In the genomic region with DNA sequence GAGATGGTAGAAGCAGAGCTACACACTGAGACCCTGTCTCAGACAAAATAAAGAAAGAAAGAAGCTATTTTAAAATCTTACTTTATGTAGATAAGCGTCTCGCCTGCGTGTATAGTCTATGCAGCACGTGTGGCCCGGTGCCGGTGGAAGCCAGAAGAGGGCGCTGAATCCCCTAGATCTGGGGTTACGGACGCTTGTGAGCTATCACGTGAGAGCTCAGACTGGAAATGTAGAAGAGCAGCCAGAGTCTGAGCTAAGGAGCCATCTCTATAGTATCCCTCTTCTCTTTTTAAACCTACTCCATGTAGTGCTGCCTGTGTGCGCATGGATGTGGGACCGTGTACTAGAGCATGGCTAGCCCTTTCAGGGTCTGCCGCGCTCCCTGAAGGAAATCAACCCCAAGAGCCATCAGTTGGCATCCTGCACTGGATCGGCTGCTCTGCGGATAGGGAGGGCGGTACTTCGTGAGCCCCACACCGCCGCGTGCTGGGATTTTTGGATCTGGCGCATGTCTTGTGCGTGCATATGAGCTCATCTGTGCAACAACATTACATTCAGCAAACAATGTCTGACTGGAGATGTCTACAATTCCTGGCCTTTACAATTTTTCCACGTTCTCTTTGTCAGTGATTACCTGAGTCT, we compare ENCODE assay signal across 9 mouse cellular contexts. TPM values are rescaled to one million over a fixed set of nuclear protein-coding genes. Genes with fewer than 3 reads are reported as not detected.
DNase-seq lines count a peak whose midpoint lies in the region; ATAC-seq and TF ChIP-seq lines count a peak whose summit lies in the region.
"Had no signal": no experiment of that assay in that cellular context is flagged by ENCODE, and none has a peak within 500 bp of the region (broad histone marks: within the 10 kb centered on the region; RNA-seq: fewer than 3 reads in every experiment).

No protein-coding gene starts in this region.

- TF ChIP-seq POLR2A in cortical plate, adult 2 months (IDR thresholded peaks at IDR 0.05; ENCODE audit: extremely low read depth, insufficient read depth, low read length), result no peak
- TF ChIP-seq POLR2A in small intestine, adult 2 months (IDR thresholded peaks at IDR 0.05; ENCODE audit: low read depth, low read length), result no peak

- peaks cover 4% of the 10 kb centered on the region for H3K9me3 ChIP-seq in erythroblast, embryonic 14.5 days (ENCODE audit: control insufficient read depth, low read length)
- no peaks in the 10 kb centered on the region for H3K9me3 ChIP-seq in ES-E14 (ENCODE audit: control insufficient read depth, insufficient read depth, low read depth, low read length)
- H3K9me3 ChIP-seq in heart, embryonic 14.5 days (ENCODE audit: control insufficient read depth, low read length), result no peaks in the 10 kb centered on the region
- no peaks in the 10 kb centered on the region for H3K9me3 ChIP-seq in kidney, postnatal 0 days (replicated peaks; ENCODE audit: low read length)
- no peaks in the 10 kb centered on the region for H3K9me3 ChIP-seq in lung, postnatal 0 days (ENCODE audit: low read length)

- H3K36me3 ChIP-seq in erythroblast, embryonic 14.5 days (ENCODE audit: control insufficient read depth), result peaks cover 30% of the 10 kb centered on the region
- H3K36me3 ChIP-seq in ES-E14 (ENCODE audit: control insufficient read depth, insufficient read depth, low read length, poor library complexity, severe bottlenecking), result peaks cover 3% of the 10 kb centered on the region
- H3K36me3 ChIP-seq in heart, embryonic 14.5 days (ENCODE audit: control insufficient read depth, insufficient read depth, low read length), result peaks cover 10% of the 10 kb centered on the region
- H3K36me3 ChIP-seq in kidney, postnatal 0 days (ENCODE audit: insufficient read depth, low read length), result peaks cover 5% of the 10 kb centered on the region; the same call in 1 of the 2 replicates
- no peaks in the 10 kb centered on the region; the same call in 1 of the 2 replicates for H3K36me3 ChIP-seq in lung, postnatal 0 days (ENCODE audit: insufficient read depth, low read length)
- H3K36me3 ChIP-seq in small intestine, adult 2 months (ENCODE audit: control insufficient read depth, insufficient read depth, low read length), result no peaks in the 10 kb centered on the region

- 19% methylated on average over 24 of the region's 24 CpGs for WGBS in heart, embryonic 14.5 days
- WGBS in kidney, postnatal 0 days, result 31% methylated on average over 24 of the region's 24 CpGs
- WGBS in lung, postnatal 0 days, result 31% methylated on average over 24 of the region's 24 CpGs
- 38% methylated on average over 24 of the region's 24 CpGs for WGBS in small intestine, adult 2 months

- in situ Hi-C loops in ES-E14 (cut with MboI; ENCODE audit: low sequenced_read_pairs in 2 of 2, unreplicated experiment in 2 of 2), result no loop called here

- no peak for ATAC-seq in erythroblast, adult 5-6 weeks (replicated peaks; ENCODE audit: low FRiP score, poor library complexity, severe bottlenecking)
- peak; percentile 27; the same call in 1 of the 2 replicates for ATAC-seq in heart, embryonic 14.5 days (ENCODE audit: insufficient number of reproducible peaks, insufficient read depth, low FRiP score, low read depth)
- ATAC-seq in kidney, postnatal 0 days (replicated peaks; ENCODE audit: low FRiP score, low read depth), result peak; percentile 74
- ATAC-seq in lung, postnatal 0 days, result peak; percentile 78

- DNase-seq in ES-E14 (ENCODE audit: low read depth, low spot score), result peak; percentile 88
- peak; percentile 88 for DNase-seq in kidney, postnatal 0 days (ENCODE audit: low spot score)
- peak; percentile 86 for DNase-seq in lung, postnatal 0 days (ENCODE audit: low spot score)

- peak; percentile 47 for TF ChIP-seq CTCF in cortical plate, adult 2 months (IDR thresholded peaks at IDR 0.05; ENCODE audit: extremely low read depth, insufficient read depth, low read length)
- TF ChIP-seq CTCF in kidney, postnatal 0 days (IDR thresholded peaks at IDR 0.05; ENCODE audit: low read depth), result peak; percentile 79
- TF ChIP-seq CTCF in lung, postnatal 0 days (IDR thresholded peaks at IDR 0.05), result peak; percentile 84
- TF ChIP-seq CTCF in small intestine, adult 2 months (IDR thresholded peaks at IDR 0.05; ENCODE audit: extremely low read depth, insufficient read length, insufficient replicate concordance, low read depth, low read length), result peak; percentile 54; the same call in 1 of the 2 replicates

- peak overlapping the region; percentile 27 for H3K4me3 ChIP-seq in erythroblast, embryonic 14.5 days (replicated peaks)
- H3K4me3 ChIP-seq in ES-E14 (ENCODE audit: insufficient read depth in 1 of 2, low read depth in 1 of 2, low read length in 2 of 2, poor library complexity in 1 of 2, severe bottlenecking in 1 of 2), result peak overlapping the region; percentile 58 to 60
- no peak overlapping the region for H3K4me3 ChIP-seq in cortical plate, adult 2 months (ENCODE audit: insufficient read depth, low read length)
- peak overlapping the region; percentile 10 to 14; a peak in 2 of 4 replicates for H3K4me3 ChIP-seq in heart, embryonic 14.5 days (ENCODE audit: control insufficient read depth in 1 of 2, insufficient read depth in 1 of 2, low read depth in 1 of 2, low read length in 2 of 2)
- no peak overlapping the region for H3K4me3 ChIP-seq in kidney, postnatal 0 days (replicated peaks; ENCODE audit: low read depth, low read length)
- no peak overlapping the region for H3K4me3 ChIP-seq in lung, postnatal 0 days (ENCODE audit: low read depth, low read length)
- H3K4me3 ChIP-seq in small intestine, adult 2 months (ENCODE audit: low read depth, low read length), result no peak overlapping the region
- H3K4me3 ChIP-seq: myocyte had no signal

- H3K4me1 ChIP-seq in erythroblast, embryonic 14.5 days (ENCODE audit: control insufficient read depth), result peaks cover 36% of the 10 kb centered on the region
- H3K4me1 ChIP-seq in ES-E14 (ENCODE audit: control insufficient read depth in 2 of 2, insufficient read depth in 2 of 2, low read length in 2 of 2, poor library complexity in 1 of 2), result peaks cover 8 to 11% of the 10 kb centered on the region in 2 experiments; a peak in 3 of 4 replicates
- H3K4me1 ChIP-seq in cortical plate, adult 2 months (ENCODE audit: control insufficient read depth, insufficient read depth, low read length), result no peaks in the 10 kb centered on the region
- H3K4me1 ChIP-seq in heart, embryonic 14.5 days (ENCODE audit: control insufficient read depth in 2 of 2, insufficient read depth in 2 of 2, low read length in 2 of 2), result peaks cover 10 to 20% of the 10 kb centered on the region in 2 experiments
- no peaks in the 10 kb centered on the region for H3K4me1 ChIP-seq in kidney, postnatal 0 days (replicated peaks; ENCODE audit: insufficient read depth, low read length)
- no peaks in the 10 kb centered on the region for H3K4me1 ChIP-seq in lung, postnatal 0 days (ENCODE audit: insufficient read depth, low read depth, low read length)
- H3K4me1 ChIP-seq in small intestine, adult 2 months (ENCODE audit: control insufficient read depth, insufficient read depth, insufficient read length, low read length), result peaks cover 4% of the 10 kb centered on the region

- peak overlapping the region; percentile 61 for H3K4me2 ChIP-seq in heart, embryonic 14.5 days (ENCODE audit: low read length)
- H3K4me2 ChIP-seq in kidney, postnatal 0 days (ENCODE audit: low read length), result peak overlapping the region; percentile 50
- peak overlapping the region; percentile 33 for H3K4me2 ChIP-seq in lung, postnatal 0 days (replicated peaks; ENCODE audit: low read depth, low read length)

- peak overlapping the region; percentile 70 for H3K9ac ChIP-seq in ES-E14 (ENCODE audit: insufficient read depth, low read depth, low read length, poor library complexity, severe bottlenecking)
- H3K9ac ChIP-seq in heart, embryonic 14.5 days (ENCODE audit: low read length), result 0 out of 2 replicates have a peak overlapping the region, but pooled peaks have one; percentile 34
- no peak overlapping the region for H3K9ac ChIP-seq in kidney, postnatal 0 days (ENCODE audit: low read depth, low read length)
- no peak overlapping the region for H3K9ac ChIP-seq in lung, postnatal 0 days (replicated peaks; ENCODE audit: low read depth)

- TF ChIP-seq EP300 in lung, postnatal 0 days (IDR thresholded peaks at IDR 0.05), result no peak

- no peak overlapping the region for H3K27ac ChIP-seq in ES-E14 (ENCODE audit: insufficient read depth, low read depth, low read length, poor library complexity, severe bottlenecking)
- no peak overlapping the region for H3K27ac ChIP-seq in cortical plate, adult 2 months (ENCODE audit: insufficient read depth, low read length)
- H3K27ac ChIP-seq in heart, embryonic 14.5 days (replicated peaks in 1 of 2; ENCODE audit: control insufficient read depth in 1 of 2, insufficient read depth in 1 of 2, low read depth in 2 of 2, low read length in 2 of 2), result no peak overlapping the region
- H3K27ac ChIP-seq in kidney, postnatal 0 days, result no peak overlapping the region
- H3K27ac ChIP-seq in lung, postnatal 0 days (ENCODE audit: low read length), result no peak overlapping the region
- H3K27ac ChIP-seq in small intestine, adult 2 months (ENCODE audit: insufficient read depth, low read depth, low read length), result no peak overlapping the region

- H3K27me3 ChIP-seq in erythroblast, embryonic 14.5 days (ENCODE audit: control insufficient read depth), result peaks cover 30% of the 10 kb centered on the region
- no peaks in the 10 kb centered on the region for H3K27me3 ChIP-seq in heart, embryonic 14.5 days (ENCODE audit: control insufficient read depth, insufficient read depth, low read length)
- no peaks in the 10 kb centered on the region for H3K27me3 ChIP-seq in kidney, postnatal 0 days (ENCODE audit: insufficient read depth, low read length)
- no peaks in the 10 kb centered on the region for H3K27me3 ChIP-seq in lung, postnatal 0 days (replicated peaks; ENCODE audit: insufficient read depth, low read length)
- H3K27me3 ChIP-seq in small intestine, adult 2 months (ENCODE audit: control insufficient read depth, insufficient read depth, low read length), result peaks cover 3% of the 10 kb centered on the region; the same call in 1 of the 2 replicates

RNA-seq across cellular contexts. Expression of gene Zfp691, which starts 31.6 kb away (rescaled TPM):
- 1.8 and 2.0 TPM in 2 replicates for polyA plus RNA-seq in erythroblast, embryonic 14.5 days (2012)
- 2.3 and 4.2 TPM in 2 replicates for total RNA-seq in erythroblast, adult 5-6 weeks (2015; ENCODE audit: low replicate concordance)
- 3.1 and 4.0 TPM in 2 replicates for total RNA-seq in erythroblast, adult 5-6 weeks (2017; ENCODE audit: low replicate concordance)
- total RNA-seq in ES-E14 (2012; rRNA removed), result 3.9 and 5.4 TPM in 2 replicates
- 8.1 and 8.8 TPM in 2 replicates for polyA plus RNA-seq in cortical plate, adult 2 months (2012; rRNA removed)
- polyA plus RNA-seq in heart, embryonic 14.5 days (2014; fragmentation: Nextera tagmentation; extraction: Ambion mirVana), result 11.2 and 12.0 TPM in 2 replicates
- polyA plus RNA-seq in kidney, postnatal 0 days (2015; fragmentation: Nextera tagmentation; extraction: Ambion mirVana), result 6.1 and 8.3 TPM in 2 replicates
- polyA plus RNA-seq in lung, postnatal 0 days (2015; fragmentation: Nextera tagmentation; extraction: Ambion mirVana), result 4.6 and 5.8 TPM in 2 replicates
- polyA plus RNA-seq in small intestine, adult 2 months (2012; rRNA removed), result 4.2 and 6.2 TPM in 2 replicates

RNA-seq across cellular contexts. Expression of gene Slc2a1, which starts 33.8 kb away (rescaled TPM):
- polyA plus RNA-seq in erythroblast, embryonic 14.5 days (2012), result 189 and 215 TPM in 2 replicates
- total RNA-seq in erythroblast, adult 5-6 weeks (2015; ENCODE audit: low replicate concordance), result 0.38 and 2.7 TPM in 2 replicates
- 1.1 and 1.4 TPM in 2 replicates for total RNA-seq in erythroblast, adult 5-6 weeks (2017; ENCODE audit: low replicate concordance)
- 526 and 1,358 TPM in 2 replicates for total RNA-seq in ES-E14 (2012; rRNA removed)
- 112 and 125 TPM in 2 replicates for polyA plus RNA-seq in cortical plate, adult 2 months (2012; rRNA removed)
- 159 and 166 TPM in 2 replicates for polyA plus RNA-seq in heart, embryonic 14.5 days (2014; fragmentation: Nextera tagmentation; extraction: Ambion mirVana)
- polyA plus RNA-seq in kidney, postnatal 0 days (2015; fragmentation: Nextera tagmentation; extraction: Ambion mirVana), result 57.5 and 58.0 TPM in 2 replicates
- 16.7 and 20.4 TPM in 2 replicates for polyA plus RNA-seq in lung, postnatal 0 days (2015; fragmentation: Nextera tagmentation; extraction: Ambion mirVana)
- polyA plus RNA-seq in small intestine, adult 2 months (2012; rRNA removed), result 20.1 and 24.1 TPM in 2 replicates

RNA-seq across cellular contexts. Expression of gene Ermap, which starts 47.5 kb away (rescaled TPM):
- 27.7 and 29.4 TPM in 2 replicates for polyA plus RNA-seq in erythroblast, embryonic 14.5 days (2012)
- total RNA-seq in erythroblast, adult 5-6 weeks (2015; ENCODE audit: low replicate concordance), result 938 and 1,091 TPM in 2 replicates
- total RNA-seq in erythroblast, adult 5-6 weeks (2017; ENCODE audit: low replicate concordance), result 1,195 and 1,321 TPM in 2 replicates
- 0.18 TPM in 1 of 2 replicates, not detected in the other for total RNA-seq in ES-E14 (2012; rRNA removed)
- 0.55 and 0.56 TPM in 2 replicates for polyA plus RNA-seq in cortical plate, adult 2 months (2012; rRNA removed)
- polyA plus RNA-seq in heart, embryonic 14.5 days (2014; fragmentation: Nextera tagmentation; extraction: Ambion mirVana), result 0.88 and 1.2 TPM in 2 replicates
- polyA plus RNA-seq in kidney, postnatal 0 days (2015; fragmentation: Nextera tagmentation; extraction: Ambion mirVana), result 0.29 and 0.31 TPM in 2 replicates
- polyA plus RNA-seq in lung, postnatal 0 days (2015; fragmentation: Nextera tagmentation; extraction: Ambion mirVana), result 1.9 and 2.2 TPM in 2 replicates
- polyA plus RNA-seq in small intestine, adult 2 months (2012; rRNA removed), result 0.03 and 0.06 TPM in 2 replicates

RNA-seq across cellular contexts. Expression of gene Svbp, which starts 52.8 kb away (rescaled TPM):
- 49.7 and 52.4 TPM in 2 replicates for polyA plus RNA-seq in erythroblast, embryonic 14.5 days (2012)
- 21.7 and 32.1 TPM in 2 replicates for total RNA-seq in erythroblast, adult 5-6 weeks (2015; ENCODE audit: low replicate concordance)
- total RNA-seq in erythroblast, adult 5-6 weeks (2017; ENCODE audit: low replicate concordance), result 36.0 and 124 TPM in 2 replicates
- total RNA-seq in ES-E14 (2012; rRNA removed), result 29.9 and 33.0 TPM in 2 replicates
- polyA plus RNA-seq in cortical plate, adult 2 months (2012; rRNA removed), result 29.2 and 29.9 TPM in 2 replicates
- 140 and 141 TPM in 2 replicates for polyA plus RNA-seq in heart, embryonic 14.5 days (2014; fragmentation: Nextera tagmentation; extraction: Ambion mirVana)
- polyA plus RNA-seq in kidney, postnatal 0 days (2015; fragmentation: Nextera tagmentation; extraction: Ambion mirVana), result 138 and 150 TPM in 2 replicates
- polyA plus RNA-seq in lung, postnatal 0 days (2015; fragmentation: Nextera tagmentation; extraction: Ambion mirVana), result 99.9 and 101 TPM in 2 replicates
- 10.2 and 17.0 TPM in 2 replicates for polyA plus RNA-seq in small intestine, adult 2 months (2012; rRNA removed)

Comparison
In these comparisons a context has a peak if more than half of its experiments do, and no peak if none do; other contexts are left out.
1. H3K4me3 ChIP-seq: peak in erythroblast, embryonic 14.5 days (single experiment), ES-E14 (2 of 2) and heart, embryonic 14.5 days (2 of 2); none in cortical plate, adult 2 months (single experiment), kidney, postnatal 0 days (single experiment), lung, postnatal 0 days (single experiment) and small intestine, adult 2 months (single experiment).
2. H3K9ac ChIP-seq: peak in ES-E14 (single experiment) and heart, embryonic 14.5 days (single experiment); none in kidney, postnatal 0 days (single experiment) and lung, postnatal 0 days (single experiment).
3. Peak in every context shown above with its lines, with median percentiles within 50 percentile points of each other: DNase-seq, CTCF ChIP-seq and H3K4me2 ChIP-seq.